28 mouse cellular contexts compared by ENCODE assay signal in genomic region chr15:99878541-99878940, GRCm38 (mm10). TPM values are rescaled to one million over a fixed set of nuclear protein-coding genes. Genes with fewer than 3 reads are reported as not detected.
DNase-seq lines count a peak whose midpoint lies in the region; ATAC-seq and TF ChIP-seq lines count a peak whose summit lies in the region.
"Had no signal": no experiment of that assay in that cellular context is flagged by ENCODE, and none has a peak within 500 bp of the region (broad histone marks: within the 10 kb centered on the region; RNA-seq: fewer than 3 reads in every experiment).

No protein-coding gene starts in this region.

- no peak overlapping the region for H3K27ac ChIP-seq in lung, embryonic 14.5 days (ENCODE audit: low read depth)
- no peak overlapping the region for H3K27ac ChIP-seq in lung, postnatal 0 days (ENCODE audit: low read length)
- 0 out of 2 replicates have a peak overlapping the region, but pooled peaks have one; percentile 31 for H3K27ac ChIP-seq in kidney, embryonic 16.5 days (ENCODE audit: low read length)
- H3K27ac ChIP-seq: embryonic facial prominence, embryonic 12.5 days; hindbrain, embryonic 10.5 days; hindbrain, embryonic 15.5 days; limb, embryonic 13.5 days; liver, embryonic 15.5 days; midbrain, embryonic 12.5 days; neural tube, embryonic 12.5 days; stomach, postnatal 0 days had no signal

- H3K9me3 ChIP-seq in lung, embryonic 14.5 days (ENCODE audit: low read depth, low read length) = no peaks in the 10 kb centered on the region
- H3K9me3 ChIP-seq in lung, postnatal 0 days (ENCODE audit: low read length) = no peaks in the 10 kb centered on the region
- no peaks in the 10 kb centered on the region for H3K9me3 ChIP-seq in kidney, embryonic 16.5 days (ENCODE audit: low read length)
- H3K9me3 ChIP-seq: embryonic facial prominence, embryonic 12.5 days; hindbrain, embryonic 10.5 days; hindbrain, embryonic 15.5 days; limb, embryonic 13.5 days; liver, embryonic 15.5 days; megakaryocyte, embryonic 14.5 days; midbrain, embryonic 12.5 days; neural tube, embryonic 12.5 days had no signal

- WGBS in lung, embryonic 14.5 days = 64% methylated on average over 5 of the region's 5 CpGs
- WGBS in lung, postnatal 0 days = 53% methylated on average over 5 of the region's 5 CpGs
- 55% methylated on average over 5 of the region's 5 CpGs for WGBS in kidney, embryonic 16.5 days

- no peak overlapping the region for H3K4me3 ChIP-seq in lung, embryonic 14.5 days (ENCODE audit: low read depth, low read length)
- no peak overlapping the region for H3K4me3 ChIP-seq in lung, postnatal 0 days (ENCODE audit: low read depth, low read length)
- H3K4me3 ChIP-seq in kidney, embryonic 16.5 days (ENCODE audit: low read length) = no peak overlapping the region
- H3K4me3 ChIP-seq: embryonic facial prominence, embryonic 12.5 days; hindbrain, embryonic 10.5 days; hindbrain, embryonic 15.5 days; limb, embryonic 13.5 days; liver, embryonic 15.5 days; megakaryocyte, embryonic 14.5 days; midbrain, embryonic 12.5 days; myocyte; neural tube, embryonic 12.5 days had no signal

- DNase-seq in kidney, adult 9 months = peak; percentile 60
- DNase-seq in kidney, postnatal 25 days = no peak
- peak; percentile 79 for DNase-seq in lung, embryonic 14.5 days
- DNase-seq in lung, postnatal 0 days (ENCODE audit: low spot score) = no peak
- peak; percentile 33 to 45 for DNase-seq in kidney, postnatal 36 days
- DNase-seq in embryo, embryonic 9.5 days (ENCODE audit: extremely low spot score) = no peak
- DNase-seq: adrenal gland, adult 8-10 months; cerebellum, adult 8-10 months; cerebellum, postnatal 25 days; gastrocnemius, postnatal 14 days; heart, postnatal 14 days; lung, postnatal 4 days; right cerebral cortex, adult 18-20 months; thymus, adult 18-20 months; thymus, postnatal 25 days had no signal

- no peak overlapping the region for H3K4me2 ChIP-seq in lung, embryonic 14.5 days
- H3K4me2 ChIP-seq in lung, postnatal 0 days (replicated peaks; ENCODE audit: low read depth, low read length) = no peak overlapping the region
- no peak overlapping the region for H3K4me2 ChIP-seq in kidney, embryonic 16.5 days (replicated peaks; ENCODE audit: low read depth, low read length)
- H3K4me2 ChIP-seq: embryonic facial prominence, embryonic 12.5 days; hindbrain, embryonic 15.5 days; limb, embryonic 13.5 days; liver, embryonic 15.5 days; midbrain, embryonic 12.5 days; neural tube, embryonic 12.5 days had no signal

- no peak for TF ChIP-seq CTCF in lung, embryonic 14.5 days (IDR thresholded peaks at IDR 0.05; ENCODE audit: low read depth)
- no peak for TF ChIP-seq CTCF in lung, postnatal 0 days (IDR thresholded peaks at IDR 0.05)

- no peaks in the 10 kb centered on the region for H3K27me3 ChIP-seq in lung, embryonic 14.5 days (ENCODE audit: insufficient read depth, low read length)
- H3K27me3 ChIP-seq in lung, postnatal 0 days (replicated peaks; ENCODE audit: insufficient read depth, low read length) = no peaks in the 10 kb centered on the region
- H3K27me3 ChIP-seq in kidney, embryonic 16.5 days (ENCODE audit: insufficient read depth, low read length) = no peaks in the 10 kb centered on the region
- H3K27me3 ChIP-seq: embryonic facial prominence, embryonic 12.5 days; hindbrain, embryonic 15.5 days; limb, embryonic 13.5 days; neural tube, embryonic 12.5 days had no signal

- ATAC-seq in lung, embryonic 14.5 days (ENCODE audit: insufficient read depth) = no peak
- no peak for ATAC-seq in lung, postnatal 0 days
- no peak for ATAC-seq in kidney, embryonic 16.5 days (ENCODE audit: low FRiP score, low TSS enrichment)
- ATAC-seq: activated CD4-positive, CD25-positive, alpha-beta regulatory T cell, adult 4 months; forebrain, embryonic 14.5 days had no signal

- no peaks in the 10 kb centered on the region for H3K36me3 ChIP-seq in lung, embryonic 14.5 days (ENCODE audit: insufficient read depth)
- H3K36me3 ChIP-seq in lung, postnatal 0 days (ENCODE audit: insufficient read depth, low read length) = no peaks in the 10 kb centered on the region
- H3K36me3 ChIP-seq in kidney, embryonic 16.5 days (ENCODE audit: insufficient read depth, low read length) = no peaks in the 10 kb centered on the region
- H3K36me3 ChIP-seq: embryonic facial prominence, embryonic 12.5 days; hindbrain, embryonic 10.5 days; hindbrain, embryonic 15.5 days; limb, embryonic 13.5 days; liver, embryonic 15.5 days; midbrain, embryonic 12.5 days; neural tube, embryonic 12.5 days had no signal

- H3K9ac ChIP-seq in lung, embryonic 14.5 days = no peak overlapping the region
- no peak overlapping the region for H3K9ac ChIP-seq in lung, postnatal 0 days (replicated peaks; ENCODE audit: low read depth)
- H3K9ac ChIP-seq in kidney, embryonic 16.5 days (replicated peaks; ENCODE audit: low read length) = no peak overlapping the region
- H3K9ac ChIP-seq: embryonic facial prominence, embryonic 12.5 days; hindbrain, embryonic 15.5 days; limb, embryonic 13.5 days; liver, embryonic 15.5 days; midbrain, embryonic 12.5 days; neural tube, embryonic 12.5 days had no signal

- no peaks in the 10 kb centered on the region for H3K4me1 ChIP-seq in lung, embryonic 14.5 days (ENCODE audit: insufficient read depth)
- H3K4me1 ChIP-seq in lung, postnatal 0 days (ENCODE audit: insufficient read depth, low read depth, low read length) = peaks cover 4% of the 10 kb centered on the region; the same call in 1 of the 2 replicates
- peaks cover 10% of the 10 kb centered on the region for H3K4me1 ChIP-seq in kidney, embryonic 16.5 days (ENCODE audit: insufficient read depth, low read length)

- TF ChIP-seq EP300 in lung, postnatal 0 days (IDR thresholded peaks at IDR 0.05) = no peak

RNA-seq across cellular contexts. Expression of gene Lima1, which starts 3.3 kb away (rescaled TPM):
- polyA plus RNA-seq in lung, embryonic 14.5 days (2014; fragmentation: Nextera tagmentation; extraction: Ambion mirVana) = 41.1 and 42.8 TPM in 2 replicates
- polyA plus RNA-seq in lung, postnatal 0 days (2015; fragmentation: Nextera tagmentation; extraction: Ambion mirVana) = 28.6 and 38.5 TPM in 2 replicates
- 54.7 and 62.1 TPM in 2 replicates for polyA plus RNA-seq in kidney, embryonic 16.5 days (2015; fragmentation: Nextera tagmentation; extraction: Ambion mirVana)

Comparison
In these comparisons a context has a peak if more than half of its experiments do, and no peak if none do; other contexts are left out.
1. DNase-seq: peak in kidney, adult 9 months (single experiment), lung, embryonic 14.5 days (single experiment) and kidney, postnatal 36 days (2 of 2); none in kidney, postnatal 25 days (0 of 2), lung, postnatal 0 days (single experiment) and embryo, embryonic 9.5 days (single experiment).